Mouse (Mus musculus) gastrocnemius, adult 8-10 months (tissue): ENCODE results near the gene Lrp11. TPM values are rescaled to one million over a fixed set of nuclear protein-coding genes. Genes with fewer than 3 reads are reported as not detected.

Experiments
- DNase-seq, 2 experiments: peaks; one replicate each; pipeline ENCODE4 v3.0.0; 2022; ENCODE audit warnings: low spot score in 2 of 2
- total RNA-seq, 4 experiments: library from RNA; stranded (reverse); gene quantifications; 2 replicates each; pipeline ENCODE4 v1.2.4; 2022

Lrp11 gene
- total RNA-seq, 4 experiments from 2014 or later, result 0.99 to 1.3 (median 1.1) TPM

- DNase-seq, result peak; percentile 20 to 31
Measured at GRCm38 (mm10) chr10:7622378-7622777, 32.8 kb downstream of the Lrp11 start.

- no peak for DNase-seq
Measured at GRCm38 (mm10) chr10:7623861-7624518, 34.4 kb downstream of the Lrp11 start.

- DNase-seq, result no peak
Measured at GRCm38 (mm10) chr10:7629092-7629491, 39.5 kb downstream of the Lrp11 start.

- no peak for DNase-seq
Measured at GRCm38 (mm10) chr10:7630286-7630685, 40.7 kb downstream of the Lrp11 start.

- no peak for DNase-seq
Measured at GRCm38 (mm10) chr10:7630951-7631720, 41.5 kb downstream of the Lrp11 start.

GRCm38 (mm10) chr10:7640366-7640765 is 50.8 kb downstream of the Lrp11 start:
- no peak for DNase-seq

GRCm38 (mm10) chr10:7645911-7646310 is 56.3 kb downstream of the Lrp11 start:
- no peak for DNase-seq

- DNase-seq, result no peak
Measured at GRCm38 (mm10) chr10:7649059-7649458, 59.5 kb downstream of the Lrp11 start.

GRCm38 (mm10) chr10:7651057-7651456 is 61.5 kb downstream of the Lrp11 start:
- DNase-seq, result no peak

- no peak for DNase-seq
Measured at GRCm38 (mm10) chr10:7662471-7663141, 73.0 kb downstream of the Lrp11 start.

GRCm38 (mm10) chr10:7663159-7664026 is 73.8 kb downstream of the Lrp11 start:
- DNase-seq, result peak; percentile 83 to 88

GRCm38 (mm10) chr10:7664027-7664526 is 74.5 kb downstream of the Lrp11 start:
- DNase-seq, result no peak

GRCm38 (mm10) chr10:7664889-7665288 is 75.3 kb downstream of the Lrp11 start:
- no peak for DNase-seq

GRCm38 (mm10) chr10:7667342-7667802 is 77.8 kb downstream of the Lrp11 start, which contains the start of gene Nup43:
Nup43 (plus strand) TSS chr10:7667503.
- DNase-seq, result peak; percentile 81 to 84

GRCm38 (mm10) chr10:7673673-7674072 is 84.1 kb downstream of the Lrp11 start:
- DNase-seq, result no peak

Other genes starting within 250 kb of the Lrp11 start
- under 1 TPM in 3 of 4 experiments, not detected in 1; 0.05 to 0.13 (median 0.12) TPM for gene Ulbp1, start 116.2 kb upstream of the Lrp11 start, total RNA-seq
- 1 to 10 TPM; 5.4 to 6.5 (median 5.7) TPM for gene Nup43, start 77.7 kb downstream of the Lrp11 start, total RNA-seq
- 100 to 1,000 TPM; 111 to 131 (median 116) TPM for gene Pcmt1, start 91.3 kb downstream of the Lrp11 start, total RNA-seq
- 10 to 100 TPM in 3 of 4 experiments, 1 to 10 TPM in 1; 9.4 to 11.4 (median 10.3) TPM for gene Lats1, start 91.4 kb downstream of the Lrp11 start, total RNA-seq
- 10 to 100 TPM; 11.4 to 13.8 (median 11.9) TPM for gene Katna1, start 136.2 kb downstream of the Lrp11 start, total RNA-seq
- gene Ginm1, start 203.0 kb downstream of the Lrp11 start, total RNA-seq, result 100 to 1,000 TPM; 102 to 111 (median 105) TPM
- gene Ppil4, start 203.1 kb downstream of the Lrp11 start, total RNA-seq, result 10 to 100 TPM in 2 of 4 experiments, 1 to 10 TPM in 2; 7.9 to 10.6 (median 9.8) TPM
- gene Zc3h12d, start 242.7 kb downstream of the Lrp11 start, total RNA-seq, result under 1 TPM in 1 of 4 experiments, not detected in 3; 0.07 TPM